Mouse (Mus musculus) MEL (cell line): ENCODE data around the gene Med25. TPM values are rescaled to one million over a fixed set of nuclear protein-coding genes. Genes with fewer than 3 reads are reported as not detected.

Experiments
- DNase-seq: peaks from one replicate; pipeline ENCODE4 v3.0.0; 2011; ENCODE audit warnings: low read depth, low spot score
- H3K27ac ChIP-seq: 2 replicates; pipeline ENCODE4 v1.5.1; 2012; ENCODE audit warnings: low read depth, mild to moderate bottlenecking, control low read depth, low read length, moderate library complexity; ENCODE audit not compliant: control insufficient read depth
- H3K27me3 ChIP-seq, 2 experiments: fragments of 150-350 bp in 1 of 2; sonication (generic) in 1 of 2; 2 replicates each; pipeline ENCODE4 v1.6.1; 2012; ENCODE audit warnings: low read length in 2 of 2, mild to moderate bottlenecking in 2 of 2, improper control_type of control experiment in 1 of 2, moderate library complexity in 1 of 2; ENCODE audit not compliant: insufficient read depth in 2 of 2, control insufficient read depth in 1 of 2
- H3K36me3 ChIP-seq, 2 experiments: 2 replicates each; pipeline ENCODE4 v1.6.1; 2012 to 2014; ENCODE audit warnings: low read length in 2 of 2, improper control_type of control experiment in 1 of 2, inconsistent platforms in 1 of 2, mild to moderate bottlenecking in 1 of 2; ENCODE audit not compliant: insufficient read depth in 2 of 2, control insufficient read depth in 1 of 2
- H3K4me1 ChIP-seq, 2 experiments: fragments of 150-350 bp in 1 of 2; sonication (generic) in 1 of 2; 2 replicates each; pipeline ENCODE4 v1.6.1; 2012; ENCODE audit warnings: low read length in 2 of 2, improper control_type of control experiment in 1 of 2, mild to moderate bottlenecking in 1 of 2; ENCODE audit not compliant: insufficient read depth in 2 of 2, control insufficient read depth in 1 of 2
- H3K4me3 ChIP-seq, 2 experiments: fragments of 150-350 bp in 1 of 2; sonication (generic) in 1 of 2; 2 replicates each; pipeline ENCODE4 v1.5.1; 2012; ENCODE audit warnings: low read depth in 2 of 2, low read length in 2 of 2, mild to moderate bottlenecking in 2 of 2, moderate library complexity in 2 of 2, control low read depth in 1 of 2, improper control_type of control experiment in 1 of 2; ENCODE audit not compliant: control insufficient read depth in 1 of 2, insufficient read depth in 1 of 2
- H3K79me2 ChIP-seq: 2 replicates; pipeline ENCODE4 v1.6.1; 2012; ENCODE audit warnings: mild to moderate bottlenecking, low read length, moderate library complexity; ENCODE audit not compliant: control insufficient read depth, poor library complexity, insufficient read depth
- H3K9ac ChIP-seq: 2 replicates; pipeline ENCODE4 v1.6.1; 2012; ENCODE audit warnings: low read depth, mild to moderate bottlenecking, control low read depth, low read length, moderate library complexity; ENCODE audit not compliant: control insufficient read depth, poor library complexity, severe bottlenecking
- H3K9me3 ChIP-seq: fragments of 150-350 bp; sonication (generic); replicated peaks from 2 replicates; pipeline ENCODE4 v1.6.1; 2012; ENCODE audit warnings: mild to moderate bottlenecking, low read length, improper control_type of control experiment, moderate library complexity; ENCODE audit not compliant: insufficient read depth
- BHLHE40 ChIP-seq: IDR thresholded peaks from 2 replicates; pipeline ENCODE4 v1.6.1; 2012; ENCODE audit warnings: low read depth, mild to moderate bottlenecking, inconsistent platforms, low read length, improper control_type of control experiment, borderline replicate concordance
- CHD2 ChIP-seq: IDR thresholded peaks from 2 replicates; pipeline ENCODE4 v1.6.1; 2011; ENCODE audit warnings: low read length, improper control_type of control experiment
- E2F4 ChIP-seq: IDR thresholded peaks from 2 replicates; pipeline ENCODE4 v1.6.1; 2011; ENCODE audit warnings: low read depth, low read length, improper control_type of control experiment, borderline replicate concordance
- EP300 ChIP-seq, 2 experiments: IDR thresholded peaks; 2 replicates each; pipeline ENCODE4 v1.6.1; 2011; ENCODE audit warnings: improper control_type of control experiment in 2 of 2, low read length in 2 of 2, low read depth in 1 of 2, mild to moderate bottlenecking in 1 of 2
- GABPA ChIP-seq: IDR thresholded peaks from 2 replicates; pipeline ENCODE4 v1.6.1; 2012; ENCODE audit warnings: low read depth, mild to moderate bottlenecking, inconsistent platforms, low read length, improper control_type of control experiment, moderate library complexity
- GATA1 ChIP-seq: IDR thresholded peaks from 2 replicates; pipeline ENCODE4 v1.6.1; 2011; ENCODE audit warnings: low read depth, low read length, improper control_type of control experiment
- HCFC1 ChIP-seq: IDR thresholded peaks from 2 replicates; pipeline ENCODE4 v1.6.1; 2012; ENCODE audit warnings: low read depth, mild to moderate bottlenecking, inconsistent platforms, low read length, improper control_type of control experiment, moderate library complexity
- MAZ ChIP-seq: IDR thresholded peaks from 2 replicates; pipeline ENCODE4 v1.6.1; 2012; ENCODE audit warnings: low read depth, mild to moderate bottlenecking, inconsistent platforms, low read length, improper control_type of control experiment
- MXI1 ChIP-seq: IDR thresholded peaks from 2 replicates; pipeline ENCODE4 v1.6.1; 2011; ENCODE audit warnings: mild to moderate bottlenecking, low read depth, low read length, improper control_type of control experiment
- MYB ChIP-seq: IDR thresholded peaks from 2 replicates; pipeline ENCODE4 v1.6.1; 2011; ENCODE audit warnings: mild to moderate bottlenecking, low read depth, low read length, improper control_type of control experiment
- NELFE ChIP-seq: IDR thresholded peaks from 2 replicates; pipeline ENCODE4 v1.6.1; 2011; ENCODE audit warnings: low read depth, low read length, improper control_type of control experiment
- POLR2A ChIP-seq, 2 experiments: IDR thresholded peaks; 2 replicates each; pipeline ENCODE4 v1.6.1; 2011 to 2012; ENCODE audit warnings: low read length in 2 of 2, mild to moderate bottlenecking in 2 of 2, control low read depth in 1 of 2, improper control_type of control experiment in 1 of 2, low read depth in 1 of 2, moderate library complexity in 1 of 2; ENCODE audit not compliant: control insufficient read depth in 1 of 2, insufficient read depth in 1 of 2, poor library complexity in 1 of 2
- POLR2AphosphoS2 ChIP-seq: IDR thresholded peaks from 2 replicates; pipeline ENCODE4 v1.6.1; 2011; ENCODE audit warnings: low read length, improper control_type of control experiment
- POLR2AphosphoS5 ChIP-seq: IDR thresholded peaks from 2 replicates; pipeline ENCODE4 v1.6.1; 2012; ENCODE audit warnings: low read depth, borderline replicate concordance, mild to moderate bottlenecking, inconsistent platforms, low read length, moderate library complexity, mixed read lengths
- RAD21 ChIP-seq: IDR thresholded peaks from 2 replicates; pipeline ENCODE4 v1.6.1; 2011; ENCODE audit warnings: mild to moderate bottlenecking, low read depth, low read length, improper control_type of control experiment
- RCOR1 ChIP-seq: IDR thresholded peaks from 2 replicates; pipeline ENCODE4 v1.6.1; 2012; ENCODE audit warnings: low read depth, mild to moderate bottlenecking, inconsistent platforms, low read length, improper control_type of control experiment
- TAL1 ChIP-seq: IDR thresholded peaks from 2 replicates; pipeline ENCODE4 v1.6.1; 2012; ENCODE audit warnings: mild to moderate bottlenecking, inconsistent platforms, low read length, moderate library complexity, mixed read lengths
- TCF12 ChIP-seq: IDR thresholded peaks from 2 replicates; pipeline ENCODE4 v1.6.1; 2014; ENCODE audit warnings: low read depth, mild to moderate bottlenecking, inconsistent platforms, low read length, improper control_type of control experiment, moderate library complexity
- UBTF ChIP-seq: IDR thresholded peaks from 2 replicates; pipeline ENCODE4 v1.6.1; 2012; ENCODE audit warnings: low read depth, mild to moderate bottlenecking, inconsistent platforms, low read length, improper control_type of control experiment, moderate library complexity, borderline replicate concordance; ENCODE audit not compliant: insufficient read depth
- USF2 ChIP-seq, 2 experiments: IDR thresholded peaks; 2 replicates each; pipeline ENCODE4 v1.6.1; 2011 to 2012; ENCODE audit warnings: improper control_type of control experiment in 2 of 2, low read length in 2 of 2, borderline replicate concordance in 1 of 2, inconsistent platforms in 1 of 2, low read depth in 1 of 2, mild to moderate bottlenecking in 1 of 2; ENCODE audit not compliant: insufficient read depth in 1 of 2
- ZNF384 ChIP-seq: IDR thresholded peaks from 2 replicates; pipeline ENCODE4 v1.6.1; 2012; ENCODE audit warnings: low read depth, mild to moderate bottlenecking, inconsistent platforms, low read length, improper control_type of control experiment
- polyA plus RNA-seq, 2 experiments: library from polyadenylated mRNA; stranded (reverse) in 1 of 2; unstranded in 1 of 2; fragments of >175 nt in 1 of 2; fragments of >200 nt in 1 of 2; gene quantifications; 2 replicates each; pipeline versions ENCODE4 v1.2.1 to v1.2.4; 2012; ENCODE audit warnings: low replicate concordance in 2 of 2, low read depth in 1 of 2; ENCODE audit not compliant: insufficient read length in 2 of 2, insufficient read depth in 1 of 2, missing spikeins in 1 of 2
- total RNA-seq: library from RNA; depleted of rRNA; stranded (reverse); fragments of 300-350 nt; gene quantifications from 2 replicates; pipeline ENCODE4 v1.2.3, GENCODE M21; 2012

The Med25 gene
- total and polyA plus RNA-seq, 3 experiments, result 53.9 to 118 TPM; not detected in 1

DNA sequence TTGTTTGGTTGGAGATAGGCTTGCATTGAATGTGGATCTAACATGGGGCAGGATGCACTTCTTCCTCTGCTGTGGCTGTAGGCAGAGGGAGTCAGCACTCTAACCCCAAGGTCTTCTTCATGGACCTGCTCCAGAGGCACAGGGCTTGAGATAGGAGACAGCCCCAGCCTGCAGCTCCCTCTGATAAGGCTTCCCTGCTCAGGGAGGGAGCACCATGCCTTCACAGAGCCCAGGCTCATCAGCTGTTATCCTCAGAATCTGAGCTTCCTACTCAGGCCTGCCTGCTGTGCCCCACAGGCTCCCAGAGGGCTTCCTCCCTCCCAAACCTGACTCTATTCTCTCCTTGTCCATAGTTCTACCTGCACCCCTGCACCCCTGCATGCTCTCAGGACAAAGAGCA is 30.0 kb upstream of the Med25 start (continued):
- TF ChIP-seq POLR2AphosphoS5 (no peak), CHD2 (no peak), MYB (no peak), HCFC1 (no peak), MXI1 (peak; percentile 29; the same call in 1 of the 2 replicates), E2F4 (no peak), RAD21 (no peak), UBTF (no peak), GATA1 (peak; percentile 51), MAZ (no peak), NELFE (no peak), RCOR1 (no peak)
- TF ChIP-seq, all 39 proteins: peak for 6

DNA sequence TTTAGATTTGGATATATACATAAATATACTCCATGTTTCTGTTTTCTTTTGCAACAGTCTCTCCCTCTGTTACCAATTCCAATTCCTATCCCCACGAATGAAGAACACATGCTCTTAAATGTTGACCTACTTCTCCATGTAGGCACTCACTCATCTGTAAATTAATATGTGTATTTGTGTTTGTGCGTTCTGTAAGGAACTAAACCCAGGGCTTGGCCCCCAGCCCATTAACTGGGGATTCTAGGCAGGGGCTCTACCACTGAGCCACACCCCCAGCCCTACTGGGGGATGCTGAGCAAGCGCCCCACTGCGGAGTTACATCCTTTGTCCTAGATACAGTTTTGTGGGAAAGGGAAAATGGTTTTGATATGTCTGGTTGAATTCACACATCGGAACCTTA is 26.6 kb upstream of the Med25 start:
- Histone ChIP-seq H3K9me3 (no peaks in the 10 kb centered on the region), H3K79me2 (no peaks in the 10 kb centered on the region), H3K27ac (no peak overlapping the region), H3K9ac (no peak overlapping the region), H3K36me3 (peaks cover 3 to 9% of the 10 kb centered on the region in 2 experiments), H3K4me1 (peaks cover 0 to 7% of the 10 kb centered on the region in 2 experiments; a peak in 2 of 4 replicates), H3K27me3 (no peaks in the 10 kb centered on the region), H3K4me3 (no peak overlapping the region)
- DNase-seq, result no peak
- TF ChIP-seq MYB, result no peak
- no peak for TF ChIP-seq TAL1
- TF ChIP-seq POLR2AphosphoS2, result no peak
- TF ChIP-seq BHLHE40, result no peak
- TF ChIP-seq RCOR1, result no peak
- TF ChIP-seq TCF12, result no peak
- TF ChIP-seq POLR2A (IDR thresholded peaks at IDR 0.05; ENCODE audit: control insufficient read depth in 1 of 2, insufficient read depth in 1 of 2, low read depth in 1 of 2, low read length in 2 of 2, poor library complexity in 1 of 2), result no peak

DNA sequence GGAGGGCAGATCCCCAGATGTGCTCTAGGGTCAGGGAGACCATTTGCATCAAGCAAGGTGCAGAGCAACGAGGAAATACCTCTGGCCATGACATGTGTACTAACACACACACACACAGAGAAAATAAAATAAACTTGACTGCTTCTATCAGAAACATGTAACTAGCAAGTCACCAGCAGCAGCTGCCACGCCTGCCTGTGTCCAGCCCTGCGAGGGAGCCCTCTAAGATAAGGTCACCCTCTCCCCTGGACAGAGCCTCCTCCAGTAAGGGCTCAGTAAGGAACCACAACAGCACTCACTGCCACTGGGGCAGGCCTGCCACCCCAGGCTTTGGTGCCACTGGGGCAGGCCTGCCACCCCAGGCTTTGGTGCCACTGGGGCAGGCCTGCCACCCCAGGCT is 25.7 kb upstream of the Med25 start:
- no peak overlapping the region for H3K27ac ChIP-seq
- H3K4me3 ChIP-seq, result no peak overlapping the region
- no peaks in the 10 kb centered on the region for H3K27me3 ChIP-seq
- no peak for DNase-seq
- no peak overlapping the region for H3K9ac ChIP-seq
- peaks cover 0 to 7% of the 10 kb centered on the region in 2 experiments; a peak in 1 of 4 replicates for H3K4me1 ChIP-seq
- no peaks in the 10 kb centered on the region for H3K9me3 ChIP-seq
- H3K79me2 ChIP-seq, result no peaks in the 10 kb centered on the region
- TF ChIP-seq BHLHE40 (no peak), GABPA (no peak), TAL1 (no peak), EP300 (IDR thresholded peaks at IDR 0.05; ENCODE audit: low read depth in 1 of 2, low read length in 2 of 2) (no peak), USF2 (IDR thresholded peaks at IDR 0.05; ENCODE audit: borderline replicate concordance in 1 of 2, insufficient read depth in 1 of 2, low read depth in 1 of 2, low read length in 2 of 2) (no peak), ZNF384 (no peak), TCF12 (no peak)
- H3K36me3 ChIP-seq, result peaks cover 3% of the 10 kb centered on the region in 2 experiments
